Mouse (Mus musculus): Measurements from ENCODE around the gene Gm3839. TPM values are rescaled to one million over a fixed set of nuclear protein-coding genes. Genes with fewer than 3 reads are reported as not detected.

Gm3839 gene
- polyA plus RNA-seq, 1 experiment from 2014 or later: 4.1 TPM

- ATAC-seq (replicated peaks; ENCODE audit: insufficient number of reproducible peaks, low FRiP score, low TSS enrichment): no peak
- Histone ChIP-seq H3K9ac (ENCODE audit: low read depth, low read length) (no peak overlapping the region), H3K4me2 (no peak overlapping the region), H3K27me3 (ENCODE audit: control insufficient read depth, insufficient read depth, low read length) (no peaks in the 10 kb centered on the region), H3K9me3 (replicated peaks; ENCODE audit: control insufficient read depth, low read length) (no peaks in the 10 kb centered on the region), H3K36me3 (ENCODE audit: control insufficient read depth, insufficient read depth, low read length) (no peaks in the 10 kb centered on the region), H3K4me1 (ENCODE audit: control insufficient read depth, insufficient read depth, low read length) (no peaks in the 10 kb centered on the region), H3K27ac (ENCODE audit: low read depth, low read length) (no peak overlapping the region), H3K4me3 (ENCODE audit: low read depth, low read length) (no peak overlapping the region)
These were observed 108.5 kb downstream of the Gm3839 start for GRCm38 (mm10) chr14:11248053-11248452.

GRCm38 (mm10) chr14:11244546-11244945 is 112.0 kb downstream of the Gm3839 start:
- Histone ChIP-seq H3K4me2 (no peak overlapping the region), H3K27ac (ENCODE audit: low read depth, low read length) (no peak overlapping the region), H3K9ac (ENCODE audit: low read depth, low read length) (no peak overlapping the region), H3K4me1 (ENCODE audit: control insufficient read depth, insufficient read depth, low read length) (no peaks in the 10 kb centered on the region), H3K4me3 (ENCODE audit: low read depth, low read length) (no peak overlapping the region), H3K9me3 (replicated peaks; ENCODE audit: control insufficient read depth, low read length) (no peaks in the 10 kb centered on the region), H3K27me3 (ENCODE audit: control insufficient read depth, insufficient read depth, low read length) (no peaks in the 10 kb centered on the region), H3K36me3 (ENCODE audit: control insufficient read depth, insufficient read depth, low read length) (no peaks in the 10 kb centered on the region)
- 57% methylated on average over 5 of the region's 5 CpGs for WGBS (ENCODE audit: insufficient replicate concordance)
- ATAC-seq (replicated peaks; ENCODE audit: insufficient number of reproducible peaks, low FRiP score, low TSS enrichment): no peak

- Histone ChIP-seq H3K27me3 (ENCODE audit: control insufficient read depth, insufficient read depth, low read length) (no peaks in the 10 kb centered on the region), H3K4me2 (no peak overlapping the region), H3K4me1 (ENCODE audit: control insufficient read depth, insufficient read depth, low read length) (no peaks in the 10 kb centered on the region), H3K4me3 (ENCODE audit: low read depth, low read length) (no peak overlapping the region), H3K36me3 (ENCODE audit: control insufficient read depth, insufficient read depth, low read length) (no peaks in the 10 kb centered on the region), H3K9me3 (replicated peaks; ENCODE audit: control insufficient read depth, low read length) (no peaks in the 10 kb centered on the region), H3K9ac (ENCODE audit: low read depth, low read length) (no peak overlapping the region), H3K27ac (ENCODE audit: low read depth, low read length) (no peak overlapping the region)
- WGBS (ENCODE audit: insufficient replicate concordance): 88% methylated on average over 7 of the region's 7 CpGs
- no peak for ATAC-seq (replicated peaks; ENCODE audit: insufficient number of reproducible peaks, low FRiP score, low TSS enrichment)
These were observed 124.4 kb downstream of the Gm3839 start for GRCm38 (mm10) chr14:11232086-11232485.

Small RNA genes within 50 kb of the gene (microRNA-seq; reads per million reads assigned to microRNA genes)
- gene Mir5124b (ENCODE audit: borderline number of aligned reads): not detected

Other genes starting within 250 kb of the Gm3839 start
- gene Fhit, start 194.7 kb downstream of the Gm3839 start, polyA plus RNA-seq (2014; fragmentation: Nextera tagmentation; extraction: Ambion mirVana): 5.6 and 6.7 TPM in 2 replicates
- gene Ptprg, start 196.8 kb upstream of the Gm3839 start, polyA plus RNA-seq (2014; fragmentation: Nextera tagmentation; extraction: Ambion mirVana): 15.2 and 16.5 TPM in 2 replicates

Measured in heart, embryonic 11.5 days (tissue).